9 mouse cellular contexts compared by ENCODE assay signal in the genomic region with DNA sequence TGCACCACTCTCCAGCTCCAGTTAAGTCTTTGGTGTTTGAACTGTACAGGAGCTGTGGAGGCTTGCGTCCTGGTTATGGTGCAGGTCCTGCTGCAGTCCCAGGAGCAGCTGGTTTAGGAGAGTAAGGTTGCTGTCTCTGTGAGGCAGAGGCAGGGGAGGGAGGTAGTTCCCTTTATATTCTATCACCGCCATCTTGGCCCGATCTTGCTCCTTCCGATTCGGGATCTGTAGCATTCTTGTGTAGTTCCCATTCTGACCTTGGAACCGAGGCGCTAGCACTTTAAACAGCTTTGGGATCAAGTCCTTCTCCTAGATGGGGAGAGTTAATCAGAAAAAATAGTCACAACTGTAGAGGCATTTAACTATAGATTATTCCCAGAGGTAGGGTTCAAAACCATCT. TPM values are rescaled to one million over a fixed set of nuclear protein-coding genes. Genes with fewer than 3 reads are reported as not detected.
DNase-seq lines count a peak whose midpoint lies in the region; ATAC-seq lines count a peak whose summit lies in the region.
"Had no signal": no experiment of that assay in that cellular context is flagged by ENCODE, and none has a peak within 500 bp of the region (broad histone marks: within the 10 kb centered on the region; RNA-seq: fewer than 3 reads in every experiment).

No protein-coding gene starts in this region.

- peak overlapping the region; percentile 82 for H3K4me3 ChIP-seq in forebrain, embryonic 10.5 days
- peak overlapping the region; percentile 93 for H3K4me3 ChIP-seq in liver, embryonic 12.5 days

- intact Hi-C loops in left cerebral cortex, postnatal 36 days (cut with DNase I), result loop anchor here (2.0 to 5.0 kb wide), 2 partner anchors 65 to 168 kb away; a partner anchor contains a TSS

- H3K4me2 ChIP-seq in liver, embryonic 12.5 days, result peak overlapping the region; percentile 84

- ATAC-seq in liver, embryonic 12.5 days, result no peak

- no peaks in the 10 kb centered on the region for H3K27me3 ChIP-seq in forebrain, embryonic 10.5 days (ENCODE audit: poor library complexity, severe bottlenecking)
- no peaks in the 10 kb centered on the region; the same call in 1 of the 2 replicates for H3K27me3 ChIP-seq in liver, embryonic 12.5 days (replicated peaks)

- peak overlapping the region; percentile 96 for H3K27ac ChIP-seq in forebrain, embryonic 10.5 days
- H3K27ac ChIP-seq in liver, embryonic 12.5 days, result peak overlapping the region; percentile 87

- DNase-seq in cerebellum, adult 9-11 months, result peak; percentile 31
- no peak for DNase-seq in cerebellum, adult 8-10 months
- DNase-seq in 416B (ENCODE audit: low read depth), result peak; percentile 27
- DNase-seq in forebrain, embryonic 10.5 days (ENCODE audit: extremely low spot score, low spot score), result no peak
- no peak for DNase-seq in ovary, postnatal 10 days (ENCODE audit: low spot score)
- DNase-seq in left cerebral cortex, postnatal 36 days (ENCODE audit: low spot score in 2 of 2), result no peak
- no peak for DNase-seq in adrenal gland, postnatal 14 days
- DNase-seq: kidney, adult 9 months had no signal

- no peaks in the 10 kb centered on the region for H3K9me3 ChIP-seq in forebrain, embryonic 10.5 days
- no peaks in the 10 kb centered on the region for H3K9me3 ChIP-seq in liver, embryonic 12.5 days (replicated peaks)

- 90% methylated on average over 7 of the region's 7 CpGs for WGBS in forebrain, embryonic 10.5 days
- WGBS in liver, embryonic 12.5 days (ENCODE audit: insufficient replicate concordance), result 49% methylated on average over 7 of the region's 7 CpGs

- H3K9ac ChIP-seq in liver, embryonic 12.5 days, result peak overlapping the region; percentile 98

- H3K4me1 ChIP-seq in forebrain, embryonic 10.5 days, result peaks cover 15% of the 10 kb centered on the region
- peaks cover 24% of the 10 kb centered on the region for H3K4me1 ChIP-seq in liver, embryonic 12.5 days

- H3K36me3 ChIP-seq in forebrain, embryonic 10.5 days (replicated peaks), result peaks cover 32% of the 10 kb centered on the region
- peaks cover 28% of the 10 kb centered on the region for H3K36me3 ChIP-seq in liver, embryonic 12.5 days

RNA-seq across cellular contexts. Expression of a gene that starts 1.1 kb away (rescaled TPM):
- 344 and 348 TPM in 2 replicates for polyA plus RNA-seq in forebrain, embryonic 10.5 days (2016; fragmentation: Nextera tagmentation; extraction: Ambion mirVana)
- 330 and 351 TPM in 2 replicates for polyA plus RNA-seq in liver, embryonic 12.5 days (2016; fragmentation: Nextera tagmentation; extraction: Ambion mirVana)
- 100 to 1,000 TPM in 1 of 2 experiments, 10 to 100 TPM in 1; 90.1 to 114 TPM for total RNA-seq in left cerebral cortex, postnatal 36 days (2021)
- total RNA-seq in adrenal gland, postnatal 14 days (2021), result 198 and 209 TPM in 2 replicates

RNA-seq across cellular contexts. Expression of a gene that starts 22.4 kb away (rescaled TPM):
- polyA plus RNA-seq in forebrain, embryonic 10.5 days (2016; fragmentation: Nextera tagmentation; extraction: Ambion mirVana), result 8.8 and 9.9 TPM in 2 replicates
- polyA plus RNA-seq in liver, embryonic 12.5 days (2016; fragmentation: Nextera tagmentation; extraction: Ambion mirVana), result 1.9 and 2.0 TPM in 2 replicates
- total RNA-seq in left cerebral cortex, postnatal 36 days (2021), result 10 to 100 TPM in 1 of 2 experiments, 1 to 10 TPM in 1; 8.6 to 11.5 TPM
- 11.7 and 14.6 TPM in 2 replicates for total RNA-seq in adrenal gland, postnatal 14 days (2021)

RNA-seq across cellular contexts. Expression of a gene that starts 57.8 kb away (rescaled TPM):
- polyA plus RNA-seq in forebrain, embryonic 10.5 days (2016; fragmentation: Nextera tagmentation; extraction: Ambion mirVana), result 60.2 and 62.6 TPM in 2 replicates
- 62.3 and 64.7 TPM in 2 replicates for polyA plus RNA-seq in liver, embryonic 12.5 days (2016; fragmentation: Nextera tagmentation; extraction: Ambion mirVana)
- 10 to 100 TPM; 59.6 to 73.9 TPM for total RNA-seq in left cerebral cortex, postnatal 36 days (2021)
- 74.8 and 75.4 TPM in 2 replicates for total RNA-seq in adrenal gland, postnatal 14 days (2021)

Comparison
In these comparisons a context has a peak if more than half of its experiments do, and no peak if none do; other contexts are left out.
1. DNase-seq: peak in cerebellum, adult 9-11 months (single experiment) and 416B (single experiment); none in cerebellum, adult 8-10 months (single experiment), forebrain, embryonic 10.5 days (single experiment), ovary, postnatal 10 days (single experiment), left cerebral cortex, postnatal 36 days (0 of 2) and adrenal gland, postnatal 14 days (single experiment).